Mouse (Mus musculus) brain, embryonic 14.5 days (tissue): ENCODE measurements around the gene Pcyox1. TPM values are rescaled to one million over a fixed set of nuclear protein-coding genes. Genes with fewer than 3 reads are reported as not detected.
"Not testable (repeated sequence)": the region's sequence is repeated elsewhere in the genome, so short reads cannot be mapped to it uniquely, and the experiment has no call there.

Source experiments
- DNase-seq: peaks from one replicate; pipeline ENCODE4 v3.0.0-alpha.2; 2011; ENCODE audit warnings: low read depth
- CTCF ChIP-seq: fragments of 200-500 bp; IDR thresholded peaks from 2 replicates; pipeline ENCODE4 v1.5.1; 2012; ENCODE audit warnings: inconsistent platforms, mild to moderate bottlenecking, moderate library complexity, borderline replicate concordance; ENCODE audit not compliant: insufficient read depth, insufficient read length; ENCODE audit errors: extremely low read depth
- POLR2A ChIP-seq: fragments of 200-500 bp; IDR thresholded peaks from 2 replicates; pipeline ENCODE4 v1.6.1; 2012; ENCODE audit warnings: mild to moderate bottlenecking, inconsistent platforms, borderline replicate concordance; ENCODE audit not compliant: poor library complexity, insufficient read depth, insufficient read length, severe bottlenecking; ENCODE audit errors: extremely low read depth
- polyA plus RNA-seq: library from polyadenylated mRNA; depleted of rRNA; stranded (reverse); fragments of >200 nt; gene quantifications from 2 replicates; pipeline ENCODE4 v1.2.3, GENCODE M21; 2012; rRNA removed

The Pcyox1 gene
- polyA plus RNA-seq, 1 experiment: 71.4 TPM

GRCm38 (mm10) chr6:86360691-86361090, 36.3 kb downstream of the Pcyox1 start:
- DNase-seq: no peak
- TF ChIP-seq POLR2A: no peak
- TF ChIP-seq CTCF: no peak

GRCm38 (mm10) chr6:86356956-86357355, 40.0 kb downstream of the Pcyox1 start:
- TF ChIP-seq CTCF (no peak), POLR2A (no peak)
- no peak for DNase-seq

GRCm38 (mm10) chr6:86354948-86355347, 42.0 kb downstream of the Pcyox1 start:
- no peak for DNase-seq
- TF ChIP-seq CTCF (peak; percentile 9; the same call in 1 of the 2 replicates), POLR2A (no peak)

- peak; percentile 53 for DNase-seq
- peak; percentile 38; the same call in 1 of the 2 replicates for TF ChIP-seq CTCF
- no peak for TF ChIP-seq POLR2A
Measured at GRCm38 (mm10) chr6:86349257-86349656, 47.7 kb downstream of the Pcyox1 start.

- DNase-seq: no peak
- TF ChIP-seq CTCF (no peak), POLR2A (no peak)
Measured at GRCm38 (mm10) chr6:86346063-86346462, 50.9 kb downstream of the Pcyox1 start.

- no peak for TF ChIP-seq POLR2A
- TF ChIP-seq CTCF: no peak
- DNase-seq: peak; percentile 37
Measured at GRCm38 (mm10) chr6:86343656-86344055, 53.3 kb downstream of the Pcyox1 start.

GRCm38 (mm10) chr6:86336340-86336739, 60.6 kb downstream of the Pcyox1 start:
- not testable (repeated sequence) for DNase-seq

Other genes starting within 250 kb of the Pcyox1 start
- gene Tgfa, start 201.9 kb downstream of the Pcyox1 start, polyA plus RNA-seq: 5.3 and 10.0 TPM in 2 replicates
- 56.5 and 58.2 TPM in 2 replicates for gene Fam136a, start 31.5 kb downstream of the Pcyox1 start, polyA plus RNA-seq
- gene Snrpg, start 25.9 kb downstream of the Pcyox1 start, polyA plus RNA-seq: 175 and 203 TPM in 2 replicates
- 331 and 433 TPM in 2 replicates for gene Tia1, start 7.1 kb upstream of the Pcyox1 start, polyA plus RNA-seq
- 1.9 and 2.9 TPM in 2 replicates for gene Gm44790, start 29.5 kb upstream of the Pcyox1 start, polyA plus RNA-seq
- 18.0 and 21.2 TPM in 2 replicates for gene C87436, start 41.2 kb upstream of the Pcyox1 start, polyA plus RNA-seq
- 240 and 297 TPM in 2 replicates for gene Pcbp1, start 129.2 kb upstream of the Pcyox1 start, polyA plus RNA-seq
- gene Asprv1, start 231.0 kb upstream of the Pcyox1 start, polyA plus RNA-seq: 2.0 and 3.3 TPM in 2 replicates